Mouse (Mus musculus) bone marrow, adult 2 months (tissue): ENCODE results near the gene Fggy.

ENCODE experiments used
- CTCF ChIP-seq: fragments of 200-500 bp; IDR thresholded peaks from 2 replicates; pipeline ENCODE4 v1.5.1; 2011; ENCODE audit warnings: low read length, control low read depth; ENCODE audit not compliant: control insufficient read depth, insufficient read depth
- POLR2A ChIP-seq: fragments of 200-500 bp; IDR thresholded peaks from 2 replicates; pipeline ENCODE4 v1.6.1; 2011; ENCODE audit warnings: low read depth, mild to moderate bottlenecking, control low read depth, low read length, borderline replicate concordance; ENCODE audit not compliant: control insufficient read depth

DNA sequence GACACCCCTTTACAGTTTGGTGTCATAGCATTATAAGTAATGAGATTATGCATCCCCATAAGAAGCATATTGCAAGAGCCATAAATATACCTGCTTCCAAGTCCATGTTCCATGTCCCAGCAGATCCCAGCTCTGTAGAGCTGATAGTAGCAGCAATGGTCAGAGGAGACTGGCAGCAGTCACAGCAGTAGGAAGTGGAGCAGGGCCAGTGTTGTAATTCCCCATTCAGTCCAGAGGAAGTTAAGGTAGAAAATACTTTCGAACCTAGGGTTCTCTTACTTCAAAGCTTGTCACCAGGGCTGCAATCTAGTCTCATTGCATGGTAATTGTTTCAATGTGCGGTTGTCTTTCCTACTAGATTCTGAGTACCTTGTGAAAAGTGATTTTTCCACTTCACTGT, 112.0 kb downstream of the Fggy start:
- TF ChIP-seq POLR2A (no peak), CTCF (no peak)
